Mouse (Mus musculus): ENCODE data around the gene Auts2.
A peak's percentile ranks its signal among the peaks of the same experiment; 100 is the strongest.

The Auts2 gene

GRCm38 (mm10) chr5:131563630-131564252, 979.4 kb downstream of the Auts2 start:
- no peak for DNase-seq (ENCODE audit: low spot score)

- DNase-seq (ENCODE audit: low spot score) = no peak
Observed at GRCm38 (mm10) chr5:131560773-131561560, 982.2 kb downstream of the Auts2 start.

DNA sequence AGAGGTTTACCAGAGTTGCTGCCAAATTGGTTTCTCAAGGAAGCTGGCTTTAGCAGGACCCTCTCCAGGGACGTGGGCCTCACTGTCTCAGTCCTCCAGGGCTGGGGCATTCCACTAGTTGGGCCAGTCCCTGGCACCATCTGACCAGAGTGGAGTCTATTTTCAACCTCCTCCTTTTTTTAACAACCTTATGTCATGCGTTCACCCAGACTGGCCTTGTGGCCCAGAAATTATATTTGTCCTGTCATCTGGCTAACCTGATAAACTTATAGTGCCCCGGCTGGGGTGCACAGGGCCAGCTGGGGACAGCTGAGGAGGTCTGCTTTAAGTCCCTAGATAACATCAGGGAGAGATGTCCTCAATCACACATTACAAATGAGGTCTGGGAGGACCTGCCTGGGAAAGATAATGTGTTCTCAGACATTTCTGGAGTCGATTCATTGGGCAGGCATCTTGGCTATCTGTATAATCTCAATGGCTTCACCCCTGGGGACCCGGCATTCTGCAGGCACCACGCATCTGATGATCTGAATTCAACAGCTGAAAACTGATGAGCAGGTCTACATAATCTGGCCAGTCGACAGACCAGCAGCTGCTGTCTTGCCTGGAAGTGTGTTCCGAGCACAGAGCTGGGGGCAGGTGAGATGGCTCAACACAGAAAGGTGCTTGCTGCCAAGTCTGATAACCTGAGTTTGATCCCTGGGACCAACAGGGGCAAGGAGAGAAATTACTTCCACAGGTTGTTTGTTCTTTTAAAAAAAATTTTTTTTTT, 984.6 kb downstream of the Auts2 start:
- no peak for DNase-seq (ENCODE audit: low spot score)

GRCm38 (mm10) chr5:131557591-131558385, 985.4 kb downstream of the Auts2 start:
- DNase-seq (ENCODE audit: low spot score) = no peak

DNA sequence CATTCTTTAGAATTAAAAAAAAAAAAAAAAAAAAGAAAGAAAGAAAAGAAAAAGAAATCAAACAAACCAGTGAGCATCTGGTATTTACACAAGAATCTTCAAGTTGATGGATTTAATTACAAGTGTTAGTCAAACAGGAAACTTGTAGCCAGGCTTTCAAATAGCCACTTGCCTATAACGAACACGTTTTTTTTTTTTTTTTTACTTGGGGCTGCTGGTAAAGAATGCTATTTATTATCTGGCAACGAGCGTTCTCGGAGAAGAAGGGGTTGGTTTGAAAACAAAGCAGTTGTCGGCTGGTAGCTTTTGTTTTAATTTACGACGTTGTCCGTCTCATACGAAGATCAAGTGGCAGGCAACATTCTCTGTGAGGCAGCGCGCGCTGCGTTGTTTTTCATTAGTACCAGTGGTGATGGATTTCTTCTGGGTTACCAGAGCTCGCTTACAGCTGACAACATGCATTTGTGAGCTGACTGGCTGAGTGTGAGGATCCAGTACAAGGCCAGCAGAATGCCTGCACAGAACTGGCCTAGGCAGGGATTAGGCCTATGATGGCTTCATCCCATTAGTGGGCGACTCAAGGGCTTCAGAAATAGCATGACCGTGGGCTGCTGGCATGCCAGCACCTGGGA, 994.1 kb downstream of the Auts2 start:
- DNase-seq (ENCODE audit: low spot score) = no peak

- DNase-seq (ENCODE audit: low spot score) = no peak
Observed at GRCm38 (mm10) chr5:131547926-131548325, 995.2 kb downstream of the Auts2 start.

DNA sequence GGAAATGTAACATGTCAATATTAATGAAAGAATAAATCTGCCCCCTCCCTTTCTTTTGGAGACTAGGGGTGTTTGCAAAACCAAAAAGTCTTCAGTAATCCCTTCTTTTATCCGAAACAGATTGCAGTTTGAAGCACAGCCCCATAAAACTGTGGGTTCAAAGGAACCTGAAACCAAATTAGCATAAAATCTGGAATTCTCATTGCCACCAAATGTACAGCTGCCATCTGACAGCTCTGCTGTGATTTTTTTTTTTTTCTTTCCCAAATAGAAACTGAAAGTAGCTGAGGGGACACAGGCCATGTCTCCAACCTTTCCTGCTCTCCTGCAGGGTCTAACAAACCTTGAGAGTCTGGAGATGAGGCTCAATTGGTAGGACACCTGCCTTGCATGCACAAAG, 996.7 kb downstream of the Auts2 start:
- DNase-seq (ENCODE audit: low spot score) = no peak

DNA sequence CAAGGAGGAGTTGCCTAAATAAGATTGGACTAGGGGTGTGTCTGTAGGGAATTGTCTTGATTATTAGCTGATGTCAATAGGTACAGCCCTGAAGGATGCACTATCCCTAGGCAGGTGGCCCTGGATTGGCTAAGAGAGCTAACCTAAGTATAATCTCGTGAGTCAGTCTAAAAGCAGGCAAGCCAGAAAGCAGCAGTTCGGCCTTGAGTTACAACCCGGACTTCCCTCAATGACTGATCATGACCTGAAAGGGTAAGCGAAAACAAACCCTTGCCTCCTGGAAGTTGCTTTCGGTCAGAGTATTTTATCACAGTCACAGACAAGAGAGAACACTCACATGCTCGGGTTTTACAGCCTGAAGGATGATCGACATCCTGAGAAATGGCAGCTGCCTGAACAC, 998.8 kb downstream of the Auts2 start:
- DNase-seq (ENCODE audit: low spot score) = no peak

GRCm38 (mm10) chr5:131538311-131538915, 1004.7 kb downstream of the Auts2 start:
- peak; percentile 42 for DNase-seq (ENCODE audit: low spot score)

- DNase-seq (ENCODE audit: low spot score) = peak; percentile 16
Observed at GRCm38 (mm10) chr5:131537831-131538310, 1005.3 kb downstream of the Auts2 start.

- peak; percentile 75 for DNase-seq (ENCODE audit: low spot score)
Observed at GRCm38 (mm10) chr5:131537155-131537830, 1005.9 kb downstream of the Auts2 start.

DNA sequence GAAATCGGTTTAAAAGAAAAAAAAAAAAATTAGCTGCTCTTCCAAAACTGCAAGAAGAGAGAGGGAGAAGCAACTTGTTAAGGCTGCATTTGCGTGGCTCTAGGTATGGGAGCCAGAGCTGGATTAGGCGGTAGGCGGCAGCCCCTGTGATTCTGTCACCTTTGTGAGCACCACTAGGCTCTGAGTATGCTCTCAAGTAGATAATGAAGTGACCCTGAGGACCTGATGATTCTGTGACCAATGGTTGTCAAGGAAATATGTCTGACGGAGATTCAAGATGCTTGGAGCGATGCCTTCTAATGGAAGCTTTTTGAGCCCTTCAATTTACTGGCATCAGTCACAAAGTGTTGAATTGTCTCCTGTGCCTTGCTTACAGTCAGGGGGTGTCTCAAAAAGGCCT, 1007.4 kb downstream of the Auts2 start:
- no peak for DNase-seq (ENCODE audit: low spot score)

- DNase-seq (ENCODE audit: low spot score) = no peak
Observed at GRCm38 (mm10) chr5:131533815-131534214, 1009.3 kb downstream of the Auts2 start.

DNA sequence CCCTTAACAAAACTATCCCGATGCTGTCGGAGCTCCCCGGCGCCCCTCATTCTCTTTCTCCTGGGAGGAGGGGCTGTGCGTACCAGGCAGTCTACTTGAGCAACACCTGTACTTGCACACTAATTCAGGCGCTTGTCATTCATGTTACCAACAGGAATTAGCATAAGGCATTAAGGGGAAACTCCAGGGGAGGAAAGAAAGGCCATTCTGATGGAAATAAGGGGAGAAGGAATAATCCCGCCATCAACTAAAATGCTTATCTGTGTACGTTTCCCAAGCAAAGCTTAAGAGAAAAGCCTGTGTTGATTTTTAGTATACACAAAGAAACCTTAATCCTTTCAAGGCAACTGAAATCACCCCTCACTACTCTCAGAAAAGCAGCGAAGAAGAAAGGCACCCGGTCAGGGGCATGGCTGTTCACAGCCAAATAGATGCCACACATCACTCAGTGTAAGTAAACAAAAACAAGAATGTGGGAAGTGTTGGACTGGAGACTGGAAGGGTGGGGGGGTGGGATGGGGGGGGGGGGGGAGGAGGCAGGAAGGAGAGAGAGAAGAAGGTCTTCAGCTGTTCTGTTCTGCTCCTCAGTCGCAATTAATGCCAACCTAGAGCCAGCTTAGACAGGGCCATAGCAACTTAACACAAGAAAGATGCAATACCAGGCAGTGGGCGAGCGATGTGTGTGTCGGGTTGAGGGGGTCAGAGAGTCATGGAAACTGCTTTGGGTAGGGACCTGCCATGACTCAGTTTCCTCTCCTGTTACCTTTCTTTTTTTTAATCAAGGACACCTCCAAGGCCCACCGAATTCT, 1011.2 kb downstream of the Auts2 start:
- no peak for DNase-seq (ENCODE audit: low spot score)

DNA sequence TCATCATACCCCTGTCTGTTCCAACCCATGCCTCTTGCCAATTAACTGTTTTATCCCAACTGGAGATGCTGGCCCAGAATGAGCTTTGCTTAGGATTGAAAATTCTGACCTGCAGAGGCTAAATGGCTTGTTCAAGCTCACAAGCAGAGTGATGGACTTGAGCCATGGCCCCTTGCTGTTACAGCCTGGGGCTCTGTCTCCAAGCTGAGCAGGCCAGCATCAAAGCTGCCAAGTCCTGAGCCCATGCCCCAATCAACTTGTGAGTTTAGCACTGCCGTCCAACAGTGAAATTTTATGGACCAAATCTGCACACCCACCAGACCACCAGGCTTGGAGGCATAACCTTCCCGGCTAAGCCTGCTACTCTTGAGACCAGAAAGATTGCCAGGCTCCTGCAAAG, 1012.3 kb downstream of the Auts2 start:
- no peak for DNase-seq (ENCODE audit: low spot score)

- DNase-seq (ENCODE audit: low spot score) = no peak
Observed at GRCm38 (mm10) chr5:131526666-131527065, 1016.5 kb downstream of the Auts2 start.

DNA sequence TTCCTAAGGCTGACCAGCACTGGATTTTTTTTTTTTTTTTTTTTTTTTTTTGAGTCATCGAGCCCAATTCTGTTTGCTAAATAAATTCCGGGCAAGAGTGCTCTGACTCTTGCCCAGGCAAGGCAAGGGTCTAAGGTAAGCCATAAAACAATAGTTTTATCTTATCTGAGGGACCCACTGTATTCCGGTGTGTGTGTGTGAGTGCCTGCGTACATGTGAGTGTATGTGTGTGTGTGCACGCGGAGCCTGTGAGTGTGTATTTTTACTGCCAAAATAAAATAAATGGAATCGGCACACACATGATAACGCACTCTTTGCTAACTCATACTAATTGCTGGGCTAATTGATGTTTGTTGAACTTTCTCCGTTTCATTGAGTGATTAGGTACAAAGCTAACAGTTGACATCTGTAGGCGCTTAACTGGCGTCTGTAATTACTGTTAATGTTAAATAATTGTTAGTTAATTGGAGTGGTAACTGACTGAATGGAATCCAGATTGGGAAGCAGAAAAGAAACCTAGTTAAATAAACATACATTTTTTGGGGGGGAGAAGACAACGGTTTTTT, 1018.2 kb downstream of the Auts2 start:
- no peak for DNase-seq (ENCODE audit: low spot score)

DNA sequence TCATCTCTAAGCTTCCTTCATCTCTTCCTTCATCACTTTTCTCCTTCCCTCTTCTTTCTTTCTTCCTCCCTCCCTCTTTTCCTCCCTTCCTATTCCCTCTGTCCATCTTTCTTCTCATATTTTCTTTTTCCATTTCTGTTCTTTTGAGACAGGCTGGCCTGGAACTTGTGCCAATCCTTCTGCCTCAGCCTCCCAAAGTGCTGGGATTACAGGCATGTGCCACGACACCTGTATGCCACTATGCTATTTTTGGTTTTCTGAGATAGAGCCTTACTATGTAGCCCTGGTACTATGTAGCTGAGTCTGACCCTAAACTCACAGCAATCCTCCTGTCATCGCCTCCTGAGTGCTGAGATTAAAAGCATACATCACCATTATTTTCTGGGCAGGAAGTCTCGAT, 1023.6 kb downstream of the Auts2 start:
- no peak for DNase-seq (ENCODE audit: low spot score)

GRCm38 (mm10) chr5:131517677-131518076, 1025.5 kb downstream of the Auts2 start:
- no peak for DNase-seq (ENCODE audit: low spot score)

Data from testis, postnatal 14 days (tissue).